Mouse (Mus musculus): ENCODE data around the gene Cep78.

GRCm38 (mm10) chr19:15950225-15950624 is 34.6 kb downstream of the Cep78 start:
- TF ChIP-seq POLR2A (IDR thresholded peaks at IDR 0.05; ENCODE audit: insufficient read depth, low read depth, low read length), result no peak
- no peak for TF ChIP-seq CTCF (IDR thresholded peaks at IDR 0.05; ENCODE audit: insufficient read depth, low read depth, low read length)
